Mouse (Mus musculus): ENCODE measurements around the gene Eomes. TPM values are rescaled to one million over a fixed set of nuclear protein-coding genes. Genes with fewer than 3 reads are reported as not detected.

Eomes gene
- polyA plus RNA-seq, 1 experiment: 7.9 TPM

DNA sequence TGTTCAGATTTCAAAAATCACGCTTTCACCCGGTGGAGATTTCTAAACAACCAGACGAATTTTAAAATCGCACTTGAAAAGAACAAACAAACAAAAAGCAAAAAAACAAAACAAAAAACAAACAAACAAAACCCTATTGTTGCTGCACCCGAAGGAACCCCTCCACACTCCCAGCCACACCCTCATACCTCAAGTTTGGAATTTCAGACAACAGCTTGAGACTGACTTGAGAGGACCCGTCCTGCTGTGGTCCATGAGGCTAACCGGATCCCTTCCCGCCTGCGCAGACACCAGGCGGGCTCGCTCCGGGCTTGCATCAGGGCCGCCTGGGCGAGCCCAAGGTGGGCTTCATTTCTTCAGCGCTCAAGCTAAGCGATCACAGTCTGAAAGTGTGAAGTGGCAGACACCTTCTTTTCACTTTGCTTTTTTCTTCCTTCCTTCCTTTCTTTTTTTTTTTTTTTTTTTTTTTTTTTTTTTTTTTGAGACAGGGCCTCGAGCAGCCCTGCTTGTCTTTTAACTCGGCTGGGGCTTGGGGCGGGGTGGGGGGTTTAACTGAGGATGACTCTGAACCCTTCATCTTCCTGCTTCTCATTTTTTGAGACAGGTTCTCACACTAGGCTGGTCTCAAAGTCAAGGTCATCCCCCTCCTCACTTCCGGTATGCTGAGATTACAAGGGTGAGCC lies 11.0 kb downstream of the Eomes start:
- Histone ChIP-seq H3K9ac (ENCODE audit: low read depth, poor library complexity, severe bottlenecking) (peak overlapping the region; percentile 53), H3K27me3 (ENCODE audit: control insufficient read depth, insufficient read depth, low read length, poor library complexity, severe bottlenecking) (peaks cover 9% of the 10 kb centered on the region)

GRCm38 (mm10) chr9:118489579-118490019 lies 11.6 kb downstream of the Eomes start:
- Histone ChIP-seq H3K9me3 (replicated peaks; ENCODE audit: control insufficient read depth, insufficient read depth, low read length, poor library complexity, severe bottlenecking) (peaks cover 3% of the 10 kb centered on the region; the same call in 1 of the 2 replicates), H3K27ac (ENCODE audit: insufficient read depth, low read length) (no peak overlapping the region), H3K4me1 (ENCODE audit: control insufficient read depth, insufficient read depth, low read length) (no peaks in the 10 kb centered on the region), H3K4me3 (ENCODE audit: low read depth, low read length) (peak overlapping the region; percentile 58), H3K27me3 (ENCODE audit: control insufficient read depth, insufficient read depth, low read length, poor library complexity, severe bottlenecking) (peaks cover 9% of the 10 kb centered on the region; the same call in 1 of the 2 replicates), H3K36me3 (ENCODE audit: control insufficient read depth, insufficient read depth, low read length, poor library complexity, severe bottlenecking) (no peaks in the 10 kb centered on the region; the same call in 1 of the 2 replicates), H3K9ac (ENCODE audit: low read depth, poor library complexity, severe bottlenecking) (peak overlapping the region; percentile 53)
- TF ChIP-seq POLR2A (IDR thresholded peaks at IDR 0.05; ENCODE audit: insufficient read depth, low read length) (no peak), EP300 (IDR thresholded peaks at IDR 0.05; ENCODE audit: insufficient read depth, low read depth, low read length) (0 out of 2 replicates have a peak, but pooled peaks have one; percentile 27), CTCF (IDR thresholded peaks at IDR 0.05; ENCODE audit: low read depth, low read length) (peak; percentile 79)

More for the DNA sequence above, 11.0 kb downstream of the Eomes start:
- no peaks in the 10 kb centered on the region; the same call in 1 of the 2 replicates for H3K36me3 ChIP-seq (ENCODE audit: control insufficient read depth, insufficient read depth, low read length, poor library complexity, severe bottlenecking)
- H3K4me1 ChIP-seq (ENCODE audit: control insufficient read depth, insufficient read depth, low read length): no peaks in the 10 kb centered on the region
- TF ChIP-seq EP300 (IDR thresholded peaks at IDR 0.05; ENCODE audit: insufficient read depth, low read depth, low read length) (peak; percentile 69; the same call in 1 of the 2 replicates), CTCF (IDR thresholded peaks at IDR 0.05; ENCODE audit: low read depth, low read length) (no peak)
- peaks cover under 1% of the 10 kb centered on the region; the same call in 1 of the 2 replicates for H3K9me3 ChIP-seq (replicated peaks; ENCODE audit: control insufficient read depth, insufficient read depth, low read length, poor library complexity, severe bottlenecking)
- H3K4me3 ChIP-seq (ENCODE audit: low read depth, low read length): peak overlapping the region; percentile 69
- H3K27ac ChIP-seq (ENCODE audit: insufficient read depth, low read length): peak overlapping the region; percentile 35

GRCm38 (mm10) chr9:118491195-118491594 lies 13.2 kb downstream of the Eomes start:
- Histone ChIP-seq H3K9me3 (replicated peaks; ENCODE audit: control insufficient read depth, insufficient read depth, low read length, poor library complexity, severe bottlenecking) (peaks cover 3% of the 10 kb centered on the region; the same call in 1 of the 2 replicates), H3K27me3 (ENCODE audit: control insufficient read depth, insufficient read depth, low read length, poor library complexity, severe bottlenecking) (peaks cover 7% of the 10 kb centered on the region; the same call in 1 of the 2 replicates), H3K36me3 (ENCODE audit: control insufficient read depth, insufficient read depth, low read length, poor library complexity, severe bottlenecking) (no peaks in the 10 kb centered on the region), H3K9ac (ENCODE audit: low read depth, poor library complexity, severe bottlenecking) (no peak overlapping the region), H3K27ac (ENCODE audit: insufficient read depth, low read length) (no peak overlapping the region), H3K4me1 (ENCODE audit: control insufficient read depth, insufficient read depth, low read length) (peaks cover 6% of the 10 kb centered on the region), H3K4me3 (ENCODE audit: low read depth, low read length) (no peak overlapping the region)
- TF ChIP-seq POLR2A (IDR thresholded peaks at IDR 0.05; ENCODE audit: insufficient read depth, low read length) (no peak), CTCF (IDR thresholded peaks at IDR 0.05; ENCODE audit: low read depth, low read length) (no peak), EP300 (IDR thresholded peaks at IDR 0.05; ENCODE audit: insufficient read depth, low read depth, low read length) (no peak)

GRCm38 (mm10) chr9:118492932-118493698 lies 15.1 kb downstream of the Eomes start:
- Histone ChIP-seq H3K4me1 (ENCODE audit: control insufficient read depth, insufficient read depth, low read length) (peaks cover 13% of the 10 kb centered on the region), H3K27me3 (ENCODE audit: control insufficient read depth, insufficient read depth, low read length, poor library complexity, severe bottlenecking) (no peaks in the 10 kb centered on the region), H3K9me3 (replicated peaks; ENCODE audit: control insufficient read depth, insufficient read depth, low read length, poor library complexity, severe bottlenecking) (peaks cover 3% of the 10 kb centered on the region; the same call in 1 of the 2 replicates), H3K9ac (ENCODE audit: low read depth, poor library complexity, severe bottlenecking) (no peak overlapping the region), H3K27ac (ENCODE audit: insufficient read depth, low read length) (no peak overlapping the region), H3K4me3 (ENCODE audit: low read depth, low read length) (no peak overlapping the region), H3K36me3 (ENCODE audit: control insufficient read depth, insufficient read depth, low read length, poor library complexity, severe bottlenecking) (no peaks in the 10 kb centered on the region)
- TF ChIP-seq EP300 (IDR thresholded peaks at IDR 0.05; ENCODE audit: insufficient read depth, low read depth, low read length): no peak
- no peak for TF ChIP-seq POLR2A (IDR thresholded peaks at IDR 0.05; ENCODE audit: insufficient read depth, low read length)
- no peak for TF ChIP-seq CTCF (IDR thresholded peaks at IDR 0.05; ENCODE audit: low read depth, low read length)

DNA sequence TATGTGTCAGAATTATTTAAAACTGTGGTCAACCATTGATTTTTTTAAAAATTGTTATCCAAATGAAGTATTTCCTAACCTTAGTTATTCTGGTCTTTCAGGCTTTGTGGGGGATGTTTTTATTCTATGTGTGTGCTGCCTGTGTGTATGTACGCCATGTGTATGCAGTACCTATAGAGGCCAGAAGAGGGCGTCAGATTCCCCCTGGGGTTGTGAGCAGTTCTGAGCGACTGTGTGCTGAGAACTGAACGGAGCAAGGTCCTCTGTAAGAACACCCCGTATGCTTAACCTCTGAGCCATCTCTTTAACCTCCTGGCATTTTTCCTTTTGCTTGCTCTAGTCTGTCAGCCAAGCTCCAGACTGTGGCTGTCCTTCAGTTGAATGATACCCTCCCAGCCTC lies 16.1 kb downstream of the Eomes start:
- Histone ChIP-seq H3K36me3 (ENCODE audit: control insufficient read depth, insufficient read depth, low read length, poor library complexity, severe bottlenecking) (no peaks in the 10 kb centered on the region), H3K27me3 (ENCODE audit: control insufficient read depth, insufficient read depth, low read length, poor library complexity, severe bottlenecking) (no peaks in the 10 kb centered on the region), H3K4me3 (ENCODE audit: low read depth, low read length) (no peak overlapping the region), H3K4me1 (ENCODE audit: control insufficient read depth, insufficient read depth, low read length) (peaks cover 13% of the 10 kb centered on the region), H3K9me3 (replicated peaks; ENCODE audit: control insufficient read depth, insufficient read depth, low read length, poor library complexity, severe bottlenecking) (peaks cover 3% of the 10 kb centered on the region; the same call in 1 of the 2 replicates), H3K27ac (ENCODE audit: insufficient read depth, low read length) (no peak overlapping the region), H3K9ac (ENCODE audit: low read depth, poor library complexity, severe bottlenecking) (no peak overlapping the region)
- TF ChIP-seq EP300 (IDR thresholded peaks at IDR 0.05; ENCODE audit: insufficient read depth, low read depth, low read length) (no peak), CTCF (IDR thresholded peaks at IDR 0.05; ENCODE audit: low read depth, low read length) (peak; percentile 12)

Data from ES-Bruce4 (cell line).